Comparison of ENCODE assay signal across 7 mouse cellular contexts in the genomic region with DNA sequence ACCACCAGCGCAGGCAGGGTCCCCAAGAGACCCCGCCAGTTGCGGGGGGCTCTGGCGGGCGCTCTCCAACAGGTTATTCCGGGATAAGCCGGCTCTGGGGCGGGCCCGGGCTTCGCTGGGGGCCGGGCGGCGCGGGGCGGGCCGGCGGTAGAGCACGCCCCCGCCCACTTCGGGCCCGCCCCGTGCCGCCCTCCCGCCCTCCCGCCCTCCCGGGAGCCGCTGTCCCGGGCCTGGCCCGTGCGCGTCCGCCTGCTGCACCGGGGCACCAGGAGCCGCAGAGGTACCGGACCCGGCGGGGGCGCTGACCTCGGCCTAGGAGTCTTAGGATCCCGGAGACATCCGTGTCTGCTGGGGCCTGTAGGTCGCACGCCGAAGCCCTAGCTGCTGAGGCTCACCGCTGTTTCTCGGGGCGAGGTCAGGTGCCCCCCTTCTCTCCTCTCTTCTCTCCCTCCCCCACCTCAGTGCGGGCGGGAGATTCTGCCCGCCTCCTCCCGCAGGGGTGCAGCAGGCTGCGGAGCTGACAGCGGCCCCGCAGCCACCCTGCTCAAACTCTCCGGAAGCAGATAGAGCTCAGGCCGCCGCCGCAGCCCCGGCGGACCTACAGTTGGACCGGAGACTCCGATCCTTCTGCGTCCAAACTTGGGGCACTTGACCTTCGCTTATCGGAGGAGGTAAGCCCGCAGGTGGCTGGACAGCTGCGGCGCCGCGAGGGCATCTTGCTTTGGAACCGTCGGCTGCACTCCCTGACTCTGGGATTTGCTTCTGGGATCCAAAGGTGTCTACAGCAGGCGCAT. TPM values are rescaled to one million over a fixed set of nuclear protein-coding genes. Genes with fewer than 3 reads are reported as not detected.
DNase-seq lines count a peak whose midpoint lies in the region; ATAC-seq lines count a peak whose summit lies in the region.

Gene Stim1 (plus strand): TSS at position 206 of the 794 bp plus-strand sequence.

- peaks cover 5% of the 10 kb centered on the region; the same call in 1 of the 2 replicates for H3K4me1 ChIP-seq in midbrain, embryonic 11.5 days (ENCODE audit: control insufficient read depth, insufficient read depth, low read length)

- peaks cover 9% of the 10 kb centered on the region; the same call in 1 of the 2 replicates for H3K27me3 ChIP-seq in midbrain, embryonic 11.5 days (ENCODE audit: control insufficient read depth, insufficient read depth, low read length)

- peak; percentile 71 for ATAC-seq in frontal cortex, adult (ENCODE audit: low TSS enrichment)
- peak; percentile 4 to 41; a peak in 2 of 4 replicates for ATAC-seq in hematopoietic stem cell, adult 5-6 weeks (replicated peaks in 1 of 2; ENCODE audit: insufficient read depth in 1 of 2, low FRiP score in 2 of 2, low TSS enrichment in 1 of 2, low read depth in 1 of 2, poor library complexity in 2 of 2, severe bottlenecking in 2 of 2)
- ATAC-seq in midbrain, embryonic 11.5 days (ENCODE audit: low FRiP score) = peak; percentile 81

- peak within 1 kb of the TSS; percentile 83 for H3K4me2 ChIP-seq in midbrain, embryonic 11.5 days

- H3K27ac ChIP-seq in midbrain, embryonic 11.5 days (ENCODE audit: low read depth, low read length) = no peak within 1 kb of the TSS; the same call in 1 of the 2 replicates

- H3K9me3 ChIP-seq in midbrain, embryonic 11.5 days (ENCODE audit: control insufficient read depth, low read length) = no peaks in the 10 kb centered on the region

- WGBS in midbrain, embryonic 11.5 days = under 1% methylated on average over 52 of the region's 73 CpGs

- H3K4me3 ChIP-seq in midbrain, embryonic 11.5 days (ENCODE audit: low read depth, low read length) = peak within 1 kb of the TSS; percentile 80

- no peaks in the 10 kb centered on the region for H3K36me3 ChIP-seq in midbrain, embryonic 11.5 days (ENCODE audit: control insufficient read depth, insufficient read depth, low read length)

- peak; percentile 88 for DNase-seq in R1 (ENCODE audit: low read depth, low spot score)
- peak; percentile 77 for DNase-seq in cerebellum, adult 11-12 months
- DNase-seq in left cerebral cortex, postnatal 25 days (ENCODE audit: low spot score in 2 of 2) = peak; percentile 44 to 48
- DNase-seq in midbrain, embryonic 11.5 days (ENCODE audit: low spot score, missing footprints) = peak; percentile 94
- DNase-seq in right cerebral cortex, postnatal 4 days = peak; percentile 42

- intact Hi-C loops in left cerebral cortex, postnatal 25 days (cut with DNase I) = loop anchor here (2.0 to 5.0 kb wide), 2 partner anchors 100 to 149 kb away; no protein-coding TSS in a partner anchor

- peak within 1 kb of the TSS; percentile 70 for H3K9ac ChIP-seq in midbrain, embryonic 11.5 days (ENCODE audit: low read length)

RNA-seq across cellular contexts. Expression of gene Stim1, which starts in this region (rescaled TPM):
- 31.1 and 38.0 TPM in 2 replicates for total RNA-seq in hematopoietic stem cell, adult 5-6 weeks (2017)
- 10 to 100 TPM; 80.6 to 87.9 TPM for total RNA-seq in left cerebral cortex, postnatal 25 days (2021)
- polyA plus RNA-seq in midbrain, embryonic 11.5 days (2014; fragmentation: Nextera tagmentation; extraction: Ambion mirVana) = 9.1 and 11.6 TPM in 2 replicates

Comparison
In these comparisons a context has a peak if more than half of its experiments do, and no peak if none do; other contexts are left out.
1. DNase-seq: peak in every context shown above with its lines; median percentile 94 in midbrain, embryonic 11.5 days; 88 in R1; 77 in cerebellum, adult 11-12 months; 46 in left cerebral cortex, postnatal 25 days; 42 in right cerebral cortex, postnatal 4 days.
2. ATAC-seq: peak in every context shown above with its lines; median percentile 81 in midbrain, embryonic 11.5 days; 71 in frontal cortex, adult; 22 in hematopoietic stem cell, adult 5-6 weeks.